Mouse (Mus musculus): Measurements from ENCODE around the gene Sap30bp. TPM values are rescaled to one million over a fixed set of nuclear protein-coding genes. Genes with fewer than 3 reads are reported as not detected.
A peak's percentile ranks its signal among the peaks of the same experiment; 100 is the strongest.

Gene Sap30bp
- total RNA-seq, 2 experiments from 2014 or later: 25.7 to 29.0 TPM

DNA sequence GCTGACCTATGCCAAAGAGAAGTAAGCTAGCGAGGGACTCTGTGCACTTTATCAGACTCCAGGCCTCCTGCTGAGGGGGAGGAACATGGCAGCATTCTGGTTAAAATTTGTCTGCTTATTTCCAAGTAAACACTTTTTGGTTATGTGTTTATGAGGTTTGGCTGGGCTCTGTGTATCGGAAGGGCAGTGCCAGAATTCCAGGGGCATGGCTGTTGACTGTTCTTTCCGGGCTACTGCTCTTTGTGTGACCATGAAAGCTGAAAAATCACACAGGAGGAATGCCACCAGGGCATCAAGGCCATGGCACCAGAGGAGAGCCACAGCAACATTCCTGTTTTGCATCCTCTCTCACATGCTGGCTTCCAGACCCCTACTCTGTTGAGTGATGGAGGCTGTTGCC lies 27.0 kb upstream of the Sap30bp start:
- DNase-seq: no peak

GRCm38 (mm10) chr11:115906521-115906920 lies 26.6 kb upstream of the Sap30bp start:
- DNase-seq: no peak

DNA sequence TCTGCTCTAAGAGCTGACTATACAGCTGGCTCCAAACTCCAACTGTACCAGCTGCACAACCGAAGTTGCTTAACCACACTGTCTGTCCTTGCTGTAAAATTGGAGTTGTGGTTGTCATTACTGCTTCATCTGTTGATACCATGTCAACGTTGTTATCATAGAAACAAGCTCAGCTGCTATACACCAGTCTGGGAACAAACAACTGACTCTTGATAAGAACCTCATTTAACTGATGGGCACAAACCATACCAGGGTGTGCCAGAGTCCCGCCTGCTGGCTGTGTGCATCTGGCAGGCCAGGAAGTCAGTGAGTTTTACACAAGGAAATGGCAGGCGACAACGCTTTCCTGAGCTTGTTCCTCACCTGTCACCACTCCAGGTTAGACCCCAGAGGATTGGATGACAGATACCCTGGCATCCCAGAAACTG lies 21.9 kb upstream of the Sap30bp start:
- DNase-seq: peak; percentile 47

- no peak for DNase-seq
Measured at GRCm38 (mm10) chr11:115911632-115912376, 21.3 kb upstream of the Sap30bp start, which contains the start of gene Smim6. Gene Smim6 (plus strand): TSS chr11:115912017.

DNA sequence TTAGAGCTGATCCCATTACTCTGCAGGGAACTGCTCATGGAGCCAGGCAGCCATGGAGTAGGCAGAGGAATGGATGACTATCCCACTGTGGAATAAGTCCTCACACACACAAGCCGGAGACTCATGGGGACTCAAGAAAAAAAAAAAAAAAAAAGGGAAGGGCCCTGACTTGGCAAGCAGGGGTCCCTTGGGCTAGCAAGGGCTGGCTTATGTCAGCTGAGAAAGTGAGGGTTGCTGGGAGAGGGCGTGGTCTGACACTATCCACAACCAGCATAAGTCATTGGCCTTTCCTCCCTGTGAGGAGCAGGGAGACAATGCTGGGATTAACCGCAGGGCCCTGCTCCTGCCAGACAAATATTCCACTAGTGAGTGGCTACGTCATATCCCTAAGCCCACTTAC lies 16.5 kb upstream of the Sap30bp start:
- DNase-seq: no peak

- DNase-seq: no peak
Measured at GRCm38 (mm10) chr11:115918637-115919036, 14.4 kb upstream of the Sap30bp start.

GRCm38 (mm10) chr11:115919073-115919472 lies 14.0 kb upstream of the Sap30bp start:
- DNase-seq: no peak

DNA sequence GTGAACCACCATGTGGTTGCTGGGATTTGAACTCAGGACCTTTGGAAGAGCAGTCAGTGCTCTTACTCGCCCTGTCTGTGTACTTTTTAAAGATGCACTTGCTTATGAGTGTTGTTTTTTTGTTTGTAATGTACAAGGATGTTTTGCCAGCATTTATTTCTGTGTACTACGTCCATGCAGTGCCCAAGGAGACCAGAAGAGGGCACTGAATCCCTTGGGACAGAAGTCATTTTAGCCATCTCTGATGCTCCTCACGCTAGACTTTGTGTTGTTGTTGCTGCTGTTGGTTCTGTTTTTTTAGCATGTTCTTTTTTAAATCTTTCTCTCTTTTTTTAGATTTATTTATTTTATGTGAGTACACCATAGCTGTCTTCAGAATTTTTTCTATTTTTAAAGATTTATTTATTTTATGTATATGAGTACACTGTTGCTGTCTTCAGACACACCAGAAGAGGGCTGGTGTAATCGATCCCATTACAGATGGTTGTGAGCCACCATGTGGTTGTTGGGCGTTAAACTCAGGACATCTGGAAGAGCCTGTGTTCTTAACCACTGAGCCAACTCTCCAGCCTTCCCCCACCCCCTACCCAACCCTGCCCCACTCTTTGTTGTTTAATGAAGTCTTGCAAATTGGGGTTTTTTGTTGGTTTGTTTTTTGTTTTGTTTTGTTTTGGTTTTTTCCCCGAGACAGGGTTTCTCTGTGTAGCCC lies 12.8 kb upstream of the Sap30bp start:
- peak; percentile 62 for DNase-seq

DNA sequence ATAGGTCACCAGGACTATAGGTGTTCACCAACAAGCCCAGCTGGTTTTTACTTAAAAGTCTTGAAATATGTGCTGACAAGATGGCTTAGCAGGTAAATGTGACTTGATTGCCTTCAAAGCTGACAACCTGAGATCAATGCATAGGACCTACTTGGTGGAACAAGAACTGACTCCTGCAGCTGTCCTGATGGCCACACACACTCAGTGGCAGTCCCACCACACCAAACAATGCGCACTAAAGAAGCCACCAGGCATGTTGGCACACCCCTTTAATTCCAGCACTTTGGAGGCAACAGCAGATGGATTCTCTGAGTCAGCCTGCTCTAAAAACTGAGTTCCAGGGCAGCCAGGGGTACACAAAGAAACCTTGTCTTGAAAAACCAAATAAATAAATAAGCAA lies 11.1 kb upstream of the Sap30bp start:
- no peak for DNase-seq

DNA sequence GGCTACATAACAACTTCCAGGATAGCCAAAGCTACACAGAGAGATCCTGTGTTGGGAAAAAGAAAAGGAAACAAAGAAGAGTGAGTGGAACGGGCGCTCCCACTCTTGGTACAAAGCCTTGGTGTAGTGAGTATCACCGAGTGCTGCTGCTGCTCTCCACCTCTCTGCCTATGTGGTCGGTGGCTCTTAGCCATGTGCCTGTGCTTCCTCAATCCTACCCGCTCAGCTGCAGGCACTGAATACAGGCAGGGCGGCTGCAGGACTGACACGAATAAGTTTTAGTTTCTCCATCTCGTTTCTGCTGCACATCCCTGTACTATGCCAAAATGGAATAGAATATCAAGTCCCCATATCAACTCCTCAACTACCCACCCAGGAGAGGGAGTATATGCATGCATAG lies 4.1 kb upstream of the Sap30bp start:
- DNase-seq: no peak

- no peak for DNase-seq
Measured at GRCm38 (mm10) chr11:115929818-115930217, 3.3 kb upstream of the Sap30bp start.

GRCm38 (mm10) chr11:115931235-115931634 lies 1.8 kb upstream of the Sap30bp start:
- DNase-seq: no peak

DNA sequence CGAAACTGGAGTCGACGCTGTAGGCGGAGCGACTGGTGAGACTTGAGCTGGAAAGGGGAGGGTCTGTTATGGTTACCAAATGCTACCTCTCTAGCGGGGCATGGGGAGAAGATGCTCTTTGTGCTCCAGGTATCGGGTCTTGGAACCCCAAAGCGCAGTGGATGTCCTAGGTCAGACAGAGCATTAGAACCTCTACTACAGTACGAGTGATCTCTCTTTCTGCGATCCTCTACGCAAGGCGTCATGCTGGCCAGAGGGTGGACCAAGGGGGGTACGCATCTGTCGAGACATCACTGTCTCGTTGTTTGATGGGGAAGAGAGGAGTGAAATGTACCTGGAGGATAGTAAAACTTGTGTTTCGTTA lies 647 bp downstream of the Sap30bp start:
- no peak for DNase-seq

- peak; percentile 77 for DNase-seq
Measured at GRCm38 (mm10) chr11:115939690-115940329, 6.7 kb downstream of the Sap30bp start.

GRCm38 (mm10) chr11:115941980-115942379 lies 8.9 kb downstream of the Sap30bp start:
- DNase-seq: no peak

- DNase-seq: no peak
Measured at GRCm38 (mm10) chr11:115945247-115945646, 12.2 kb downstream of the Sap30bp start.

- DNase-seq: peak; percentile 43
Measured at GRCm38 (mm10) chr11:115946221-115946828, 13.2 kb downstream of the Sap30bp start.

- no peak for DNase-seq
Measured at GRCm38 (mm10) chr11:115948316-115948715, 15.2 kb downstream of the Sap30bp start.

DNA sequence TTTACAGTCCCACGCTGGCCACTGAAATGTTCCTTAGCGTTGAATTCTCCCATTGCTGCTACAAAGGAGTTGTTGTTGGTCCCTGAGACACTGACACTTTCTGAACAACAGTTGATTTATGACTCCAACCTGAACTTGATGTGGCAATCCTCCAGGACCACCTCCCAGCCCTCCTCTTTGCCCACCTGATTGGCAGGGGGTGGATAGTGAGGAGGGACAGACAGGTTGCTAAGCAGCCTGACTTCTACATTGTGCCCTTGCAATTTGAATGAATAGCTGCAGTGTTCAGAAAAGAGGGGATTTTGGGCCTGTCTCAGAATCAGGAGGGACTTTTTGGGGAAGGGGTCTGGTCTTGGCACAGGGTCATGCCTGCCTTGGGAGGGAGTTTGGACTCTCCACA lies 17.6 kb downstream of the Sap30bp start:
- no peak for DNase-seq

DNA sequence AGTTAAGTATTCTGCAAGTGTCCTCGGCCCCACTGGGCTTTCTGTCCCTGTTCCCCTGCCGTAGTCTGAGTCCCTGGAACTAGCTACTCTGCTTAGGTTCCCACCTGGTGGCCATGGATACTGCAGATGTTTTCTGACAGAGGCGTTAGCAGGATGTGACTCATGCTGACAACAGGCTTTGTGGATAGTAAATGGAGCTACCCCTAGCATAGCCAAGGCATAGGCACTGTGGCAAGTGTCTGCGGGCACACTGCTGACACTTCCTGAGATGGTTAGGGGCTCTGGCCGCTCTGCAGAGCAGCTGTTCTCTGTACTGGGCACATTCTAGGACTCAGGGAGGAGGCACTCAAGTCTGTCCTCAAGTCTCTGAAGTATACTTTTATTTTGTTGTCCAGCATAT lies 21.6 kb downstream of the Sap30bp start:
- no peak for DNase-seq

- no peak for DNase-seq
Measured at GRCm38 (mm10) chr11:115955195-115955858, 22.2 kb downstream of the Sap30bp start.

- no peak for DNase-seq
Measured at GRCm38 (mm10) chr11:115956453-115956852, 23.4 kb downstream of the Sap30bp start.

- no peak for DNase-seq
Measured at GRCm38 (mm10) chr11:115957971-115958370, 24.9 kb downstream of the Sap30bp start.
